Mouse (Mus musculus): ENCODE measurements at regions not wholly inside any gene's neighbourhood (a gene's known extent, or its start where the extent isn't known, plus 50 kb on each side); places are given as distances from the start of the nearest gene placed in this dataset.
"Not testable (repeated sequence)": the region's sequence is repeated elsewhere in the genome, so short reads cannot be mapped to it uniquely, and the experiment has no call there.

- DNase-seq (ENCODE audit: low spot score in 2 of 2) = peak in 1 of 2 experiments; percentile 63
These were observed 141.8 kb upstream of the Lama2 start for GRCm38 (mm10) chr10:27761402-27761801.

- peak; percentile 8 to 20 for DNase-seq (ENCODE audit: low spot score in 2 of 2)
These were observed 182.8 kb upstream of the Lama2 start for GRCm38 (mm10) chr10:27802368-27802767.

GRCm38 (mm10) chr10:27809539-27809938 is 190.0 kb upstream of the Lama2 start:
- DNase-seq (ENCODE audit: low spot score in 2 of 2) = no peak

- DNase-seq (ENCODE audit: low spot score in 2 of 2) = not testable (repeated sequence)
These were observed 206.1 kb upstream of the Lama2 start for GRCm38 (mm10) chr10:27825671-27826070.

- DNase-seq (ENCODE audit: low spot score in 2 of 2) = no peak
These were observed 208.8 kb upstream of the Lama2 start for GRCm38 (mm10) chr10:27828346-27828745.

- DNase-seq (ENCODE audit: low spot score in 2 of 2) = no peak
These were observed 219.1 kb upstream of the Lama2 start for GRCm38 (mm10) chr10:27838666-27839065.

- DNase-seq (ENCODE audit: low spot score in 2 of 2) = no peak
These were observed 221.6 kb upstream of the Lama2 start for GRCm38 (mm10) chr10:27841042-27841709.

GRCm38 (mm10) chr10:27843010-27843409 is 223.5 kb upstream of the Lama2 start:
- no peak for DNase-seq (ENCODE audit: low spot score in 2 of 2)

GRCm38 (mm10) chr10:27863625-27864024 is 211.0 kb upstream of the Ptprk start:
- no peak for DNase-seq (ENCODE audit: low spot score in 2 of 2)

GRCm38 (mm10) chr10:27880867-27881266 is 193.8 kb upstream of the Ptprk start:
- DNase-seq (ENCODE audit: low spot score in 2 of 2) = no peak

GRCm38 (mm10) chr10:27891778-27892512 is 182.7 kb upstream of the Ptprk start:
- peak in 1 of 2 experiments; percentile 18 for DNase-seq (ENCODE audit: low spot score in 2 of 2)

GRCm38 (mm10) chr10:27916406-27916805 is 158.2 kb upstream of the Ptprk start:
- DNase-seq (ENCODE audit: low spot score in 2 of 2) = no peak

GRCm38 (mm10) chr10:27927266-27927665 is 147.4 kb upstream of the Ptprk start:
- no peak for DNase-seq (ENCODE audit: low spot score in 2 of 2)

GRCm38 (mm10) chr10:27942136-27942535 is 132.5 kb upstream of the Ptprk start:
- no peak for DNase-seq (ENCODE audit: low spot score in 2 of 2)

- DNase-seq (ENCODE audit: low spot score in 2 of 2) = no peak
These were observed 125.5 kb upstream of the Ptprk start for GRCm38 (mm10) chr10:27949127-27949526.

GRCm38 (mm10) chr10:27968202-27968601 is 106.4 kb upstream of the Ptprk start:
- DNase-seq (ENCODE audit: low spot score in 2 of 2) = no peak

- DNase-seq (ENCODE audit: low spot score in 2 of 2) = no peak
These were observed 90.6 kb upstream of the Ptprk start for GRCm38 (mm10) chr10:27984047-27984446.

GRCm38 (mm10) chr10:27985068-27985467 is 89.6 kb upstream of the Ptprk start:
- DNase-seq (ENCODE audit: low spot score in 2 of 2) = no peak

- DNase-seq (ENCODE audit: low spot score in 2 of 2) = no peak
These were observed 87.6 kb upstream of the Ptprk start for GRCm38 (mm10) chr10:27987026-27987425.

- no peak for DNase-seq (ENCODE audit: low spot score in 2 of 2)
These were observed 86.6 kb upstream of the Ptprk start for GRCm38 (mm10) chr10:27988066-27988465.

GRCm38 (mm10) chr10:27990359-27991056 is 84.1 kb upstream of the Ptprk start:
- DNase-seq (ENCODE audit: low spot score in 2 of 2) = no peak

- DNase-seq (ENCODE audit: low spot score in 2 of 2) = peak; percentile 2 to 9
These were observed 83.6 kb upstream of the Ptprk start for GRCm38 (mm10) chr10:27991057-27991365.
